Mouse (Mus musculus): ENCODE data around the gene Arhgef40. TPM values are rescaled to one million over a fixed set of nuclear protein-coding genes. Genes with fewer than 3 reads are reported as not detected.

Arhgef40 gene
- total and polyA plus RNA-seq, 3 experiments = 6.4 to 150 (median 37.5) TPM

- Histone ChIP-seq H3K9ac (ENCODE audit: control insufficient read depth, low read depth, low read length, poor library complexity, severe bottlenecking) (peak overlapping the region; percentile 53), H3K4me3 (ENCODE audit: control insufficient read depth in 1 of 2, insufficient read depth in 1 of 2, low read depth in 2 of 2, low read length in 2 of 2) (peak overlapping the region; percentile 23 to 48), H3K79me2 (ENCODE audit: control insufficient read depth, insufficient read depth, low read length, poor library complexity) (no peaks in the 10 kb centered on the region), H3K36me3 (ENCODE audit: control insufficient read depth in 1 of 2, insufficient read depth in 2 of 2, low read length in 2 of 2) (peaks cover 0 to 22% of the 10 kb centered on the region in 2 experiments; a peak in 2 of 4 replicates), H3K27me3 (ENCODE audit: control insufficient read depth in 1 of 2, insufficient read depth in 2 of 2, low read length in 2 of 2) (no peaks in the 10 kb centered on the region), H3K4me1 (ENCODE audit: control insufficient read depth in 1 of 2, insufficient read depth in 2 of 2, low read length in 2 of 2) (peaks cover 9 to 30% of the 10 kb centered on the region in 2 experiments), H3K27ac (ENCODE audit: control insufficient read depth, low read depth, low read length) (peak overlapping the region; percentile 4; the same call in 1 of the 2 replicates), H3K9me3 (replicated peaks; ENCODE audit: insufficient read depth, low read length) (no peaks in the 10 kb centered on the region)
- peak; percentile 86 for DNase-seq (ENCODE audit: low read depth, low spot score)
- TF ChIP-seq MAZ (IDR thresholded peaks at IDR 0.05; ENCODE audit: low read depth, low read length) = no peak
- no peak; the same call in 1 of the 2 replicates for TF ChIP-seq MXI1 (IDR thresholded peaks at IDR 0.05; ENCODE audit: low read depth, low read length)
- no peak for TF ChIP-seq ZKSCAN1 (IDR thresholded peaks at IDR 0.05; ENCODE audit: low read depth, low read length)
- peak; percentile 58 for TF ChIP-seq SMC3 (IDR thresholded peaks at IDR 0.05; ENCODE audit: low read depth, low read length)
- TF ChIP-seq UBTF (IDR thresholded peaks at IDR 0.05; ENCODE audit: borderline replicate concordance, insufficient read depth, low read depth, low read length) = no peak
- no peak for TF ChIP-seq ELF1 (IDR thresholded peaks at IDR 0.05; ENCODE audit: low read depth, low read length)
- TF ChIP-seq POLR2A (IDR thresholded peaks at IDR 0.05; ENCODE audit: control insufficient read depth in 1 of 2, insufficient read depth in 1 of 2, low read depth in 1 of 2, low read length in 2 of 2, poor library complexity in 1 of 2) = no peak
- no peak for TF ChIP-seq POLR2AphosphoS2 (IDR thresholded peaks at IDR 0.05; ENCODE audit: low read length)
- TF ChIP-seq KAT2A (conservative IDR thresholded peaks at IDR 0.05; ENCODE audit: low read depth, low read length) = no peak
- TF ChIP-seq ETS1 (IDR thresholded peaks at IDR 0.05; ENCODE audit: low read depth, low read length) = no peak; the same call in 1 of the 2 replicates
- no peak for TF ChIP-seq MEF2A (IDR thresholded peaks at IDR 0.05; ENCODE audit: extremely low read depth, insufficient replicate concordance, low read depth, low read length, poor library complexity, severe bottlenecking)
- peak; percentile 40 to 70 (median 69) for TF ChIP-seq CTCF (IDR thresholded peaks at IDR 0.05 in 2 of 3, conservative IDR thresholded peaks at IDR 0.05 in 1 of 3; ENCODE audit: control insufficient read depth in 1 of 3, insufficient read depth in 1 of 3, low read depth in 2 of 3, low read length in 3 of 3, poor library complexity in 1 of 3, severe bottlenecking in 1 of 3)
- peak; percentile 51 for TF ChIP-seq SIN3A (IDR thresholded peaks at IDR 0.05; ENCODE audit: low read length)
- no peak for TF ChIP-seq GABPA (IDR thresholded peaks at IDR 0.05; ENCODE audit: low read depth, low read length)
- TF ChIP-seq E2F4 (IDR thresholded peaks at IDR 0.05; ENCODE audit: borderline replicate concordance, low read depth, low read length) = no peak
- TF ChIP-seq NRF1 (IDR thresholded peaks at IDR 0.05; ENCODE audit: insufficient read depth, low read depth, low read length, poor library complexity, severe bottlenecking) = no peak
- TF ChIP-seq EP300 (IDR thresholded peaks at IDR 0.05; ENCODE audit: low read depth in 1 of 2, low read length in 2 of 2) = peak; percentile 52 to 54
- TF ChIP-seq NELFE (IDR thresholded peaks at IDR 0.05; ENCODE audit: low read depth, low read length) = no peak
- TF ChIP-seq CHD2 (IDR thresholded peaks at IDR 0.05; ENCODE audit: low read length) = no peak
- no peak for TF ChIP-seq ZMIZ1 (IDR thresholded peaks at IDR 0.05; ENCODE audit: low read depth, low read length)
- TF ChIP-seq MYC (IDR thresholded peaks at IDR 0.05; ENCODE audit: low read depth, low read length) = no peak
- TF ChIP-seq MAX (IDR thresholded peaks at IDR 0.05; ENCODE audit: low read length) = no peak
- 0 out of 2 replicates have a peak, but pooled peaks have one; percentile 13 for TF ChIP-seq USF1 (IDR thresholded peaks at IDR 0.05; ENCODE audit: low read depth, low read length)
- TF ChIP-seq JUND (IDR thresholded peaks at IDR 0.05; ENCODE audit: low read depth, low read length) = no peak
- no peak for TF ChIP-seq TCF12 (IDR thresholded peaks at IDR 0.05; ENCODE audit: low read depth, low read length)
- 0 out of 2 replicates have a peak, but pooled peaks have one; percentile 19 for TF ChIP-seq TAL1 (IDR thresholded peaks at IDR 0.05; ENCODE audit: low read length)
- TF ChIP-seq RAD21 (IDR thresholded peaks at IDR 0.05; ENCODE audit: low read depth, low read length) = peak; percentile 62
- TF ChIP-seq RCOR1 (IDR thresholded peaks at IDR 0.05; ENCODE audit: low read depth, low read length) = no peak
- TF ChIP-seq USF2 (IDR thresholded peaks at IDR 0.05; ENCODE audit: borderline replicate concordance in 1 of 2, insufficient read depth in 1 of 2, low read depth in 1 of 2, low read length in 2 of 2) = no peak
- TF ChIP-seq TBP (IDR thresholded peaks at IDR 0.05; ENCODE audit: low read depth, low read length) = 0 out of 2 replicates have a peak, but pooled peaks have one; percentile 25
- TF ChIP-seq MYB (IDR thresholded peaks at IDR 0.05; ENCODE audit: low read depth, low read length) = 0 out of 2 replicates have a peak, but pooled peaks have one; percentile 24
- TF ChIP-seq GATA1 (IDR thresholded peaks at IDR 0.05; ENCODE audit: low read depth, low read length) = peak; percentile 64; the same call in 1 of the 2 replicates
- TF ChIP-seq MAFK (IDR thresholded peaks at IDR 0.05; ENCODE audit: borderline replicate concordance, low read depth, low read length) = no peak
- no peak for TF ChIP-seq ZNF384 (IDR thresholded peaks at IDR 0.05; ENCODE audit: low read depth, low read length)
- TF ChIP-seq POLR2AphosphoS5 (IDR thresholded peaks at IDR 0.05; ENCODE audit: borderline replicate concordance, low read depth, low read length) = no peak
- no peak for TF ChIP-seq ZC3H11A (IDR thresholded peaks at IDR 0.05; ENCODE audit: low read depth, low read length)
Observed at GRCm38 (mm10) chr14:52044901-52045678, 60.6 kb downstream of the Arhgef40 start.

All from MEL (cell line).